Mouse (Mus musculus): Measurements from ENCODE around the gene Olfr1066.
"Not testable (repeated sequence)": the region's sequence is repeated elsewhere in the genome, so short reads cannot be mapped to it uniquely, and the experiment has no call there.

The Olfr1066 gene

GRCm38 (mm10) chr2:86456169-86456568, at the start of gene Olfr1066:
Gene Olfr1066 (minus strand): TSS chr2:86456269.
- no peak for DNase-seq (ENCODE audit: low read depth, low spot score)

DNA sequence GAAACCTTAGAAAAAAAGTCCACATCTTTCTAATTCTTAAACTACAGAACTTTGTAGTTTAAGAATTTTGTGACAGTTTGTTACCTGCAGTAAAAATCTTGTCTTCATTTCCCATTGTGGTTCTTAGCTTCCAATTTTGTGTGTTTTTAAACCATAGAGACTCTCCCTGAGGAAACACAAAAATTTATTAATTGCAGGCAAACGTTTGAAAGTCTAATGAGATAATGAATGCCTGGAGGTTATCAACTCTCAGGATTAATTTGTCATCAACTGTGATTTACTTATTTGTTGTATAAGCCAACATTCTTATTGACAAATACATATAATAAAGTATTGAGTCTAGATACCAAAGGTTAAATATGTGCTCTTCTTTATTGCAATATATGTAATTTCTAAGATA, 31.2 kb upstream of the Olfr1066 start, which contains the start of gene Olfr228:
Gene Olfr228, minus strand, starts transcription at position 101 of the 400 bp plus-strand sequence.
- no peak for DNase-seq (ENCODE audit: low read depth, low spot score)

GRCm38 (mm10) chr2:86464442-86465109, 8.5 kb upstream of the Olfr1066 start:
- no peak for DNase-seq (ENCODE audit: low read depth, low spot score)

- no peak for DNase-seq (ENCODE audit: low read depth, low spot score)
Measured at GRCm38 (mm10) chr2:86460434-86460833, 4.4 kb upstream of the Olfr1066 start.

GRCm38 (mm10) chr2:86450491-86450890, 5.6 kb downstream of the Olfr1066 start, which contains the start of gene Olfr1065:
Gene Olfr1065 (minus strand): TSS chr2:86450591.
- not testable (repeated sequence) for DNase-seq (ENCODE audit: low read depth, low spot score)

DNA sequence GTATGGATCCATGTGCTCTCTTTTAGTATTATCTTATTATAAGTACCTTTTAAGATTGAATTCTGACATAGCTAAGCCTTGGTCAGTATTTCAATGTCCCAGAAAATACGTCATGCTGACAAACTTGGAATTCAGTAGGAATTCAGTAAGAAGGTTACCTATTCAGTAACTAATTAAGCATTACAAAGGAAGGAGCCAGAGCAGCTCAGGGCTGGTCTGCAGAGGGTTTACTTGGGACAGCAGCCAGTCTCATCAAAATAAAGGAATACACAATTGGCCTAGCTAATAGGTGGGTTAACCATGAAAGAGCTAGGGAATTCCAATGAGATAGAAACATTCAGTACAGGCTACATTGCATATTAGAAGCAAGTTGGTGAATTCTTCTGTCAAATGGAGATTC, 14.0 kb downstream of the Olfr1066 start:
- DNase-seq (ENCODE audit: low read depth, low spot score) = not testable (repeated sequence)

DNA sequence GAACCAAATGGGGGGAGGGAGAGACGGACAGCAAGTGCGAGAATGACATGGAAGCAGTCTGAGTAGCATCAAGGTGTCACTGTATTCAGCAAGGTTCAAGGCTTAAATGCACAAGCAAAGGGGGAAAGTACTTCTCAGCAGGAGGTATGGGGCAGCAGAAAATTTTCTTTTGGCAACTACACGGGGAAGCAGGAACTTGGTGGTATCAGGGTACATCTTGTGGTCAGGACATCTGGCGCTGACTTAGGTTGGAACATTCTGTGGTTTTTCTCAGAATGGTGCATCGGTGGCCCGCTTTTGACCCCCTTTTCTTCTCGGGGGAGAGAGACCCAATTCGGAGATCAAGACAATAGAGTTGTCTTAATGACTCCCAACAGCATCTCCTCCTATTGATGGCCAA, 27.6 kb downstream of the Olfr1066 start:
- not testable (repeated sequence) for DNase-seq (ENCODE audit: low read depth, low spot score)

GRCm38 (mm10) chr2:86426649-86427048, 29.4 kb downstream of the Olfr1066 start, which contains the start of gene Olfr1062:
Gene Olfr1062 (minus strand): TSS chr2:86426749.
- not testable (repeated sequence) for DNase-seq (ENCODE audit: low read depth, low spot score)

DNA sequence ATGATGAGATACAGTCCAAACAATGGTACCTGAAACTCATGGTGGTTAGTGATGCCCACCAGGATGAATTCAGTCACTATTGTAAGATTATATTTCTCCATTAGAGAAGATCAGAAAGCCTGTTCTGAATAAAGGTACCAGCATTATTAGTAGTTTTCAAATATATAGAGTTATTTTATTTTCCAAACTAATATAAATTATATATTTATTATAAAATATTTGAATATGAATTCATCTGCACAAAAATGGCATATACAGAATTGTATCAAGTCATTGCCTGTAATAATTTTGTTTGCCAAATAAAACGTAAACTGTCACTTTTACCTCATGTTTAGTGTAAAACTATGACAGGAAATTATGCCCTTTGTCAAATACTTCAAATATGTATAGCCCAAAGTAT, 42.1 kb downstream of the Olfr1066 start, which contains the start of gene Olfr1061:
Gene Olfr1061, minus strand, starts transcription at position 101 of the 400 bp plus-strand sequence.
- no peak for DNase-seq (ENCODE audit: low read depth, low spot score)

Data from A20 (cell line).